Mouse (Mus musculus) liver, postnatal 0 days (tissue): ENCODE data around the gene A3galt2. TPM values are rescaled to one million over a fixed set of nuclear protein-coding genes. Genes with fewer than 3 reads are reported as not detected.

Experiments
- ATAC-seq: fragments of 200-750 bp; cut with Nextera tagmentation; 2 replicates; pipeline ENCODE4 v1.8.0; 2017; ENCODE audit warnings: mild to moderate bottlenecking, moderate library complexity
- DNase-seq: peaks from one replicate; pipeline ENCODE4 v3.0.0-alpha.2; 2016
- H3K27ac ChIP-seq: fragments of 300-500 bp; sonication (generic); 2 replicates; pipeline ENCODE4 v1.5.1; 2014; ENCODE audit warnings: antibody characterized with exemption, moderate library complexity, mild to moderate bottlenecking, low read depth
- H3K27me3 ChIP-seq: fragments of 300-500 bp; sonication (generic); 2 replicates; pipeline ENCODE4 v1.6.1; 2014; ENCODE audit warnings: low read length, control low read depth, mixed read lengths; ENCODE audit not compliant: insufficient read depth
- H3K36me3 ChIP-seq: fragments of 300-500 bp; sonication (generic); replicated peaks from 2 replicates; pipeline ENCODE4 v1.6.1; 2014; ENCODE audit warnings: mild to moderate bottlenecking, control low read depth, low read length, moderate library complexity, mixed read lengths; ENCODE audit not compliant: insufficient read depth
- H3K4me1 ChIP-seq: fragments of 300-500 bp; sonication (generic); 2 replicates; pipeline ENCODE4 v1.6.1; 2014; ENCODE audit warnings: antibody characterized with exemption, mild to moderate bottlenecking, control low read depth; ENCODE audit not compliant: insufficient read depth
- H3K4me2 ChIP-seq: fragments of 300-500 bp; sonication (generic); 2 replicates; pipeline ENCODE4 v1.6.1; 2014; ENCODE audit warnings: low read depth, mild to moderate bottlenecking, low read length, moderate library complexity, mixed read lengths
- H3K4me3 ChIP-seq: fragments of 300-500 bp; sonication (generic); 2 replicates; pipeline ENCODE4 v1.5.1; 2014; ENCODE audit warnings: low read depth, low read length
- H3K9ac ChIP-seq: fragments of 300-500 bp; sonication (generic); replicated peaks from 2 replicates; pipeline ENCODE4 v1.6.1; 2014; ENCODE audit warnings: mild to moderate bottlenecking, moderate library complexity
- H3K9me3 ChIP-seq: fragments of 300-500 bp; sonication (generic); 2 replicates; pipeline ENCODE4 v1.6.1; 2016; ENCODE audit warnings: mild to moderate bottlenecking, control low read depth, low read length, mixed read lengths
- CTCF ChIP-seq: sonication (generic); IDR thresholded peaks from 2 replicates; pipeline ENCODE4 v1.5.1; 2016; ENCODE audit warnings: antibody characterized with exemption, low read depth
- EP300 ChIP-seq: IDR thresholded peaks from 2 replicates; pipeline ENCODE4 v1.6.1; 2016; ENCODE audit warnings: antibody characterized with exemption, low read depth, mild to moderate bottlenecking
- WGBS: fragments of 180-500 bp; shearing (Covaris S2); extraction: QIAGEN DNeasy Blood & Tissue Kit; methylation state at CpG from one replicate; pipeline ENCODE4 v1.1.7; 2014; ENCODE audit not compliant: insufficient replicate concordance; 5-methylcytosine and 5-hydroxymethylcytosine counted together
- polyA plus RNA-seq: library from polyadenylated mRNA; unstranded; fragments of >200 nt; fragmentation: Nextera tagmentation; extraction: Ambion mirVana; gene quantifications from 2 replicates; pipeline ENCODE4 v1.2.1, GENCODE M21; 2015

Gene A3galt2
- polyA plus RNA-seq, 1 experiment from 2014 or later = not detected

- no peak overlapping the region for H3K4me2 ChIP-seq
- peak; percentile 52; the same call in 1 of the 2 replicates for TF ChIP-seq EP300
- TF ChIP-seq CTCF = no peak
- no peak overlapping the region for H3K27ac ChIP-seq
- H3K36me3 ChIP-seq = no peaks in the 10 kb centered on the region
- ATAC-seq (peak; percentile 60), DNase-seq (no peak)
- no peak overlapping the region for H3K4me3 ChIP-seq
- 55% methylated on average over 6 of the region's 6 CpGs for WGBS
- no peaks in the 10 kb centered on the region for H3K27me3 ChIP-seq
- no peak overlapping the region for H3K9ac ChIP-seq
- no peaks in the 10 kb centered on the region for H3K4me1 ChIP-seq
- peaks cover 4% of the 10 kb centered on the region; the same call in 1 of the 2 replicates for H3K9me3 ChIP-seq
These were observed 4.9 kb downstream of the A3galt2 start for GRCm38 (mm10) chr4:128760029-128760428.

DNA sequence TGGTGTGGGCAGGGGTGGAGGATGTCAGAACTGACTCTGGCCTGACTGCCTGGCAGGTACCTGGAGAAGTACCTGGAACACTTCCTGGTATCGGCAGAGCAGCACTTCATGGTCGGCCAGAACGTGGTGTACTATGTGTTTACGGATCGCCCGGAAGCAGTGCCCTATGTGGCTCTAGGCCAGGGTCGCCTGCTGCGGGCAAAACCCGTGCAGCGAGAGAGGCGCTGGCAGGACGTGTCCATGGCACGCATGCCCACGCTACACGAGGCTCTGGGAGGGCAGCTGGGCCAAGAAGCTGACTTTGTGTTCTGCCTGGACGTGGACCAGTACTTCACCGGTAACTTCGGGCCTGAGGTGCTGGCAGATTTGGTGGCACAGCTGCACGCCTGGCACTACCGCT is 11.8 kb downstream of the A3galt2 start:
- TF ChIP-seq CTCF = no peak
- no peak for TF ChIP-seq EP300
- Histone ChIP-seq H3K4me2 (no peak overlapping the region), H3K27me3 (no peaks in the 10 kb centered on the region), H3K9ac (no peak overlapping the region), H3K4me3 (no peak overlapping the region), H3K36me3 (no peaks in the 10 kb centered on the region), H3K9me3 (peaks cover 4% of the 10 kb centered on the region; the same call in 1 of the 2 replicates), H3K4me1 (0 out of 2 replicates have a peak, but pooled peaks cover 2% of the 10 kb centered on the region), H3K27ac (no peak overlapping the region)
- 85% methylated on average over 20 of the region's 20 CpGs for WGBS
- ATAC-seq (no peak), DNase-seq (no peak)

DNA sequence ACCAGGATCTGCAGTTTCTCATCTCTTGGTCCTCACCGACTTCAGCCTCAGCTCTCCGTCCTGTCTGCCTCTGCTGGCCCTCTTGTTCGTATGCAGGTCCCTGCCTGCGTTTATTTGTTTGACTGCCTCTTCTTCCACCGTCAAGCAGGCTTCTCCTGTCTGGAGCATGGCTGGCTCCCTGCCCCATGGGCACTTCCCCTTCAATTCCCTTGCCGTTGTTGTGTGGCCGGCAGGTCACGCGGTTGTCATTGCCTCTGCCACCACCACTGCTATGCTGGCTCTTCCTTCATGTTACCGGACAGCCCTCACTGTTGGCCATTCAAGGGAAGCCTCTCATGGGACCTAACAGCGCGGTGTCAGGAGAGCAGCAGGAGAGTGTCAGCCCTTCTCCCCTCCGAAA is 13.0 kb downstream of the A3galt2 start:
- 70% methylated on average over 13 of the region's 13 CpGs for WGBS
- TF ChIP-seq CTCF (no peak), EP300 (no peak)
- Histone ChIP-seq H3K4me3 (no peak overlapping the region), H3K27me3 (no peaks in the 10 kb centered on the region), H3K9ac (no peak overlapping the region), H3K36me3 (no peaks in the 10 kb centered on the region), H3K4me1 (0 out of 2 replicates have a peak, but pooled peaks cover 2% of the 10 kb centered on the region), H3K4me2 (no peak overlapping the region), H3K9me3 (peaks cover 1% of the 10 kb centered on the region; the same call in 1 of the 2 replicates), H3K27ac (no peak overlapping the region)
- DNase-seq = no peak
- ATAC-seq = no peak

GRCm38 (mm10) chr4:128769569-128770355 is 14.6 kb downstream of the A3galt2 start:
- Histone ChIP-seq H3K9ac (no peak overlapping the region), H3K4me2 (no peak overlapping the region), H3K27me3 (no peaks in the 10 kb centered on the region), H3K36me3 (peaks cover 8% of the 10 kb centered on the region), H3K27ac (no peak overlapping the region), H3K4me1 (peaks cover 2% of the 10 kb centered on the region; the same call in 1 of the 2 replicates), H3K4me3 (no peak overlapping the region), H3K9me3 (no peaks in the 10 kb centered on the region)
- ATAC-seq (no peak), DNase-seq (no peak)
- WGBS = 66% methylated on average over 13 of the region's 13 CpGs
- TF ChIP-seq EP300 (no peak), CTCF (no peak)

DNA sequence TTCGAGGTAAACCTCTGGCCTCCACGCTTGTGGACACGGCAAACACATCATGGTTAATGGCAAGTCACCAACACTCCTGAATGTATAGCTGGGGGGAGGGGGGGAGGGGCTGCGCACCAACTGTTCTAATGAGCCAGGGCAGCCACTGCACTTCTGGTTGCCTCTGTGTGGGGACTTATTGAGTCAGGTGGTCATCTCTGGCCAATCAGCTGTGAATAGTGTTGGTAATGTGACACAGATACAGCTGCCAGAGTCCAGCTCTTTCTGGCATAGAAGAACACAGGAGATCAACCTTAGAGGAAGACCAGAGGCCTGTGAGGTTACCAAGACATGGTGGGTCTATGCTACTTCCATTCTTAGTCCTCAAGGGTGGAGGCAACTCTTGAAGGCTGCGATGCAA is 15.5 kb downstream of the A3galt2 start:
- peaks cover 2% of the 10 kb centered on the region; the same call in 1 of the 2 replicates for H3K4me1 ChIP-seq
- H3K27ac ChIP-seq = no peak overlapping the region
- no peaks in the 10 kb centered on the region for H3K27me3 ChIP-seq
- TF ChIP-seq CTCF = no peak
- TF ChIP-seq EP300 = no peak
- no peak overlapping the region for H3K4me3 ChIP-seq
- peaks cover 15% of the 10 kb centered on the region for H3K36me3 ChIP-seq
- no peak overlapping the region for H3K9ac ChIP-seq
- 78% methylated on average over 5 of the region's 5 CpGs for whole genome bisulfite sequencing
- H3K9me3 ChIP-seq = no peaks in the 10 kb centered on the region
- ATAC-seq (0 out of 2 replicates have a peak, but pooled peaks have one; percentile 38), DNase-seq (no peak)
- H3K4me2 ChIP-seq = no peak overlapping the region

GRCm38 (mm10) chr4:128773820-128774219 is 18.7 kb downstream of the A3galt2 start:
- peaks cover 2% of the 10 kb centered on the region; the same call in 1 of the 2 replicates for H3K4me1 ChIP-seq
- no peak overlapping the region for H3K4me3 ChIP-seq
- H3K4me2 ChIP-seq = no peak overlapping the region
- no peak for DNase-seq
- no peaks in the 10 kb centered on the region for H3K27me3 ChIP-seq
- ATAC-seq = no peak
- 90% methylated on average over 11 of the region's 11 CpGs for WGBS
- TF ChIP-seq CTCF (no peak), EP300 (no peak)
- H3K36me3 ChIP-seq = peaks cover 30% of the 10 kb centered on the region
- no peak overlapping the region for H3K27ac ChIP-seq
- H3K9me3 ChIP-seq = no peaks in the 10 kb centered on the region
- H3K9ac ChIP-seq = no peak overlapping the region
